Mouse (Mus musculus): ENCODE measurements around the gene Cd44.

Gene Cd44

DNA sequence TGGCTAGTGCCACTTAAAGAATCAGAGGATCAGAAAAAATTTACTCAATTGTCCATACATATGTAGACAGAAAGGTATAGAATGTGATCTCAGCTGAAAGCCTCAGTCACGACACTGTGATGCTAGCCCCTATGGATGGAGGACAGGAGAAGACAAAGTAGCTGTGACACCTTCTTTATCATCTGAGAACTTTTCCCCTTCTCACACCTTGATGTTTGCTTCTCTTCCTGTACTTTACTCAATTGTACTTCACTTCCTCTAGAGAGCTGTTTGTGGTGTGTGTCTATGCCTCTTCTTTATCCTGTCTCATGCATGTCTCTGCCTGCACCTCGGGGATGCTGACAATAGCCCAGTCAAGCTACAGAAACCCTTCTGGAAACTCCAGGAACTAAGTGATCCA is 11.5 kb upstream of the Cd44 start:
- no peak for DNase-seq

DNA sequence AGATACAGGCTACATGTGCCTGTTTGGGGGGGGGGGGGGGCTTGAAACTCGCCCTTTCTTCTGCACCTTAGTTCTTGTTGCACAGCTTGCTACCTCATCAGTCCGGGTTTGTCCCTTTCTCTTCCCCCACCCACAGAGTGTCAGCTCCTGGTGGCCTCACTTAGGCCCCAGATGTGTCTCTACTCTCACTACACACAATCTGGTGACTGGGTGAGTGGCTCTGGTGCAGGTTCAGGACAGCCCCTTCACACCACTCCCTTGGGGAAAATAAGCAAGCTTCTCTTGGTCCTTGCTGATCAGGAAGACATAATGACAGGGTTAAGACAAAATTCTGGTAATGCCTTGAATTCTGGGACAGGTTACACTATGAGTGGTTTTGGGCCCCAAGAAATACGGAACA is 11.0 kb upstream of the Cd44 start:
- DNase-seq = no peak

DNA sequence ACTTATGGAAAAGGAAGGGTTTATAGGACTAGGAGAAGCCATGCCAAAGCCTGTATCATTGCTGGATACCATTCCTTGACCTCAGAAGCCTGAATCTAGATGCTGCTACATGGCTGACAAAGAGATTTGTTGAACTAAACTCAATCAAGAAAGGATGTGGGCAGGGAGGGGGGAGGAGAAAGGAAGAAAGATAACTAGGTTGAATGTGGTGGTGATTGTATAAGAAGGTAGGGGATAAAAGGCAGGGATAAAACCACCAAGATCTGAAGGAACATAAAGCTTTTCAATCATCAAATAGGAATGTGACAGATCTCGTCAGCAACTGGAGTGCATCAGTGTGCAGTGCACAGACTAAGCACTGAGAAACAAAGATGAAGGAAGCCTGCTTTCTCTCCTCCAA is 7.9 kb upstream of the Cd44 start:
- DNase-seq = no peak

DNA sequence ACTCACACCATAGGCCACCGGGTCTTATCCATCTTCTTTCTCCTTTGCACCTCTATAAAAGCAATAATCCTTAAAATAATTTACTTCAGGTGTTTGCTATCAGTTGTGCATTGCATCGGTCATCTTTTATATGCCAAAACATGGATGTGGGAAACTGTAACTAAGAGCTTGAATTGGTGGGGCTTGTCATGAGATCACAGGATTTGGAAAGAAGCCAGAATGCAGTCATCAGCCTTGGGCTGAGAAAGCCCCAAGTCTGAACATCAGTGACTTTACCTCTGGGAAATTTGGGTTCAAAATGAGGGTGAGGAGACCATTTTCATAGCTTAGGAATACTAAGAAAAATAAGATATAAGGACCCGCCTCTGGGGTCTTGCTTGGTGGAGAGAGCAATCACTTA is 4.1 kb upstream of the Cd44 start:
- no peak for DNase-seq

DNA sequence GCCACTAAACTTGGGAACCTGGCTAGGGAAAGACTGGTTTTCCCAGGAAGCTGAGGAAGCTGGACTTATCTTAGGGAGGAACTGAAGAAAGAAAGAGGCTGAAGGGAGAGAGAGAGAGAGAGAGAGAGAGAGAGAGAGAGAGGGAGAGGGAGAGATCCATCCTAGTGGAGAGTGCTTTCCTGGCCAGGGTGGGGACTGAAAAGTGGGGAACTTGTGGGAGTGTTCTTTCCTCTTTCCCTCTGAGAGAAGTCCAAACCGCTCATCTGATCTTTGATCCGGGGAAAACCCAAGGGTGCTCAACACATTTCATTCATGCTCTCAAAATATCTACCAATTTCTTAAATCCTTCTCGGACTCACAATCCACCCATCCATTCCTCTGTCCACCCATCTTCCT is 361 bp upstream of the Cd44 start:
- DNase-seq = no peak

DNA sequence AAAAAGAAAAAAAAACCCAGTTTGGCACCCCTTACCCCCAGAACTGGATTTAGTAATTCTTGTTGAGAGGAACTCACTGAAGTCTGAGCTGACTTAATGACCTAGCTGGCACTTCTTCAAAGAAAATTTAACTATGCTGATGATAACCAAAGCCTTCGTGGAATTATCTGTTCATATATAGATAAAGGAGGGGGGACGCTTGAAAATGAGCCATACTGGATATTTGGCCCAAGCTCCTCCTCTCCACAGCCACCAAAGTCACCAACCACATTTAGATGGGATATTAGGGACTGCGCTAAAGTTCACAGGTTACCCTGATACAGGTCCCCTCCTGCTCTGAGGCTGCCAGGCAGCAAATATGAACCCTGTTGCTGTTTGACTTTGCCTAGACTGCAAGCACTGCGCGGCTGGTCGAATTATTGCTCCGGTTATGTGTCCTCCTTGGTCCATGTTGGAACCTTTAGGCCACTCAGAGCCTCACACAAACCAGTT is 1.2 kb downstream of the Cd44 start:
- DNase-seq = no peak

DNA sequence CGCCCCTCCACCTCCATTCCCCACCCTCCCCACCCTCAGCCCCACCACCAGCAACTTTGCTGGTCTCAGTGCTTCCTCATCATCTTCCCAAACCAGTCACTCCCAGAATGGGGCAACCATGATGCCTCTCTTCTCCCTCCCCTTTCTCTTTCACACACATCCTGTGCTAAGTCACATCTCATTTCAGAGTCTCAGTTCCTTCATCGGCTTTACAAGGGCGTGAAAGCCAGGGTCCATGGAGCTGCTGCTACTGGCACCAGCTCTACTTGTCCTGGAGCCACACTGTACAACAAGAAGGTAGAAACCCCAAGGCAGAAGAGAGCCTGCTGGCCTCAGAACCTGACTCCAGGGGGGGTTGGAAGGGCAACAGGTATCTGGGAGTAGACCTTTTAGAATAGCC is 2.2 kb downstream of the Cd44 start:
- no peak for DNase-seq

DNA sequence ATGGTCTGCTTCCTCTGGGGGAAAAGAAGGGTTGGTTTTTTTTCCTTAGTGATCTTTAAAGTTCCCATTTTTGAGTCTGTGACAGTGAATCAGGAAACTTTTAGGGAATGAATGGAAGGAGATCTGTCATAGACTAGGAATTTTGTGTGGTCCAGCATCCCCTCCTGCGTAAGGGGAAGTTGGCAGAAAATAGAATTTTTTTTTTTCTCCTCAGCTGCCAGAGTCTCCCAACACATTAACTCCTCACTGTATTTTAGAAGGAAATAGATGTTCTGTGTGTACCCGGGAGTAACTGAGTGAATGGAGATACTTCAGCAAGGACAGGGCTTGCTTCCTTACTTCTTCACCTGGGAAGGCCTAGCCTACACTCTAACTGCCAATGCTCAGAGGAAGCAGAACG is 2.9 kb downstream of the Cd44 start:
- DNase-seq = no peak

DNA sequence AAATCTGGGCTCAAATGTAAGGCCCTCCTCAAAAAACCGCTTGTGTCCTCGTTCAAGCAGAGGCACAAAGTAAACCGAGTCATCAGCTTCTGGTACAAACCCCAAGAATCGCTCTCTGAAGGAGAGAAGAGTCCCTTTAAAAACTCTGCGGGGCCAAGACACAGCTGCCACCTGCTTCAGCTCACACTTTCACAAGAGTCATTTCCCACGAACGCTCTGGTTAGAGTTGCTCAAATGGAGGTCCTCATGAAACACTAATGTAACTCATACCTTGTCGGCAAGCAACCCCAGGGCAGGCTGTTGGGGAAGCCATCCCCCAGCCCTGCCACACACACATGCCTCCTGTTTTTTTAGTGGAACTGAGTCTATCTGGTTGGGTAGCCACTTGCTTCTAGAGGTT is 5.3 kb downstream of the Cd44 start:
- no peak for DNase-seq

DNA sequence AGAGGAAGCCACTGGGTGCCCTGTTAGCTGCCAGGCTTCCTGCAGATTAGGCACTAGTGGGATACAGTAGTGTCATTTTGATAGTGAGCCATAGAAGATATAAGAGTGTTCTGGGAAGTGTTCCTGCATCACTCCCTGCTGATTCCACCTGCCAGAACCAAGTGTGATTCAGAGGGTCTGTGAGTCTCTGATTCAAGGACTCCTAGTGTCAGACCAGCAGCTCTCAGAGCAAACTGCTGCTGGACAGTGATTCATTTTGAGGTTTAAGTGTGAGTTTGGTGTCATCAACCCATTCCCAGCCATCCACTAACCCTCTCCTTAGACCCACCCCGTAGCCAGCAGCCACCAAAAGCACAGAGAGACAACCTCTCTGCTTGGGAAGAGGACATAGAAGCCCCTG is 6.3 kb downstream of the Cd44 start:
- no peak for DNase-seq

DNA sequence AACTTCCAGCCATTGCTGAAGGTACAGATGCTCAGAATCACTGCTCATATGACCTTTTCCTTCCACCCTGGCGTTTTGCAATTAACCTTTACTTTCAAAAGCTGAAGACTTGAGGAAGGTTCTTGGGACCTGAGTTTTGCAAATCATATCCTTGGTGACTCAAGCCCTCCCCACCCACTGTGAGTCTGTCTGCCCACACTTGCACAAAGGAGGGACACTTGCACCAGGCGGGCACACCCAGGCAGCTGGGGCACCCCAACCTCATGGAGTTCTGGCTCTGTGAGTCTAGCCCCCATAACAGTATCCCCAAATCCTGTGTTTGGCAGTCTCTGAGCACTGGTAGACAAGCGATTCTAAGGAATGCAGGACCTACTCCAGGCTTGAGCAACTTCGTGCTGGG is 6.7 kb downstream of the Cd44 start:
- no peak for DNase-seq

DNA sequence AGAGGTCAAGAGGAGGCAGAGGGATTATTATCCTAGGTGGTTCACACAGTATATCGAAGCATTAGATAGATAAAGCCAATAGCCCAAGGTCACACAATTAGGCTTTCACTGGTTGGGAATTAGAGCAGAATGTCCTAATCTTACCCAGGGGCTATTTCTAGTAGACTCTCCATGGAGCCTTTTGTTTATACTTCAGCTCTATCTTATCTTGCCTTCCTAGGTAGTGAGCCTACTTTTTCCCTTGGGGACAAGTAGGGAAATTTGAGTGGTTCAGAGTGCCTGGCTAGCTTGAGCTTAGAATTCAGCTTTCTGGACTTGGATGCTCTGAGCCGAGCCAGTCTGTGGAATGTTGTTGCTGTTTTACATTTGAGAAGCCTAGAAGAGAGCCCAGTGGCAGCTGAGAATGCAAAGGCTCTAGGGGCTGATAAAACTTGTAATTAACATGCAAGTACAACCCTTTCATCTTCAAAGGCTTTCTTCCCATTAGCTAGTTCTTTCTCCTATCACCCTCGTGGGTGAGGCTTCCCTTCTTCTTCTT is 12.7 kb downstream of the Cd44 start:
- no peak for DNase-seq

DNA sequence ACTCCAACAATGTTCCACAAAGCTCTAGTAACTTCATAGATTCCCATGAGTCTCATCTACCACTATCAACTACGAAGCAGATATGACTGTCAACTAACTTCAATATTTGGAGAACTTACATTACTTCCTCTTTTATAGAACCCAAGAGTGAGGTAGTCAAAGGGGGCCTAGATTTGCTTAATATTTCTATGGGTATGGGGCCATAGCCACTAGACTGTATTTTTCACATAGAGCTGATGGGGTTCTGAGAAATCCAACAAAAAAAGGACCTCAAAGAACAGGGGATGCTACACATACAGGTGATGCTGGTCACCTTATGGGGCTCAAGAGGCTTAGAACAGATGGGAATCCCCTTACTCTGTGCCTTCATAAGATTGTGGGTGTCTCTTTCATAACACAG is 14.3 kb downstream of the Cd44 start:
- no peak for DNase-seq

DNA sequence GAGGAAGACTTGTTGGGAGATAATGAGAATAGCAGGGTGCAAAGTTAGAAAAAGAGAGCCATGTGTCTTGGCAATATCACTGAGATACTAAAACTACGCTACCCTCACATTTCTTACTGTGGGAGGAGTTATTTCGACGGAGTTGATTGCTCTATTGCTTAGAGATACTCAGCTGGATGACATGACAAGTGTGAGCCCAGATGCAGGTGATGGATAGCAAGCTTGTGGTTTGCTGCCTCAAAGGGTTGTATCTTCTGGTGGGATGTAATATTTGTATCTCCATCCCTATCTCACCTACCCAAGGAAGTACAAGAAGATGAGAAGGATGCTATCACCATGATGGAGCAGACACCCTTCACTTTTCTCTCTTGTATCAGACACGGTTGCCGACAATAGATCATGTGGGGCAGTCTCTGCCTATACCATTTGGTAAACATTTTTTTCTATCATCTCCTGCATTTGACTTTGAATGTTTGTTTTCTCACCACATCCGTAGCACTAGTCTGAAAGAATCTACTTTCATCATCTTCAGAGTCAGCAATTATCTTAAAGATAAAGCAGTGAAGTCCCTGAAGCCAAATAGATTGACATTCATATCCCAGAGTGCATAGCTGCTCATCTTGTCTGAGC is 15.0 kb downstream of the Cd44 start:
- no peak for DNase-seq

DNA sequence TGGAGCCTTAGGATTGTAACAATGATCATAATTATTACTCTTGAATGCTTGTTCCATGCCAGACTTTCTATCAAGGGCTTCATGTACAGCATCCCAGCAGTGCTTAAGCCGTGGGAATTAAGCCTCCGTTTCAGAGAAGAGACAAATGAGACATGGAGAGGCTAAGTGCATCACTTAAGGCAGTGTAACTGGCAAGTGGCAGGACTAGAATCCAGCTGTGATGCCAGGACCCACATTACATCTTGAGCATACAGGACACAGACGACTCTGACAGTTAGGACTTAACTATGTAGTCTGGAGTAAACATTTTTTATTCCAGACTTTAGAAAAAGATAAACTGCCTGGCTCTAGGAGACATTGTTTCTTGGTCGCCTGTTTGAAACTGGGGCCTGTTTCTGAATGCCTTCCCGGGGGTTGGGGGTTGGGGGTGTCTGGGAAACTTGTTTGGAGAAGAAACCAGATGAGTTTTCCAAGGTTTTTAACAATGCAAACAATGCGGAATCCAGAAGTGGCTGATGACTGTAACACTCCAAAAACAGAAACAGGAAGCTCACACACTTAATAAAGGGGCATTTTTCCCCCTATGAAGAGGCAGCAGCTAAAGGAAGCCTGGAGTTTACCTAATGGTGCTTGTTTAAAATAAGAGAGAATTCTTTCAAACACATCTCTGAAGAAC is 18.7 kb downstream of the Cd44 start:
- DNase-seq = no peak

DNA sequence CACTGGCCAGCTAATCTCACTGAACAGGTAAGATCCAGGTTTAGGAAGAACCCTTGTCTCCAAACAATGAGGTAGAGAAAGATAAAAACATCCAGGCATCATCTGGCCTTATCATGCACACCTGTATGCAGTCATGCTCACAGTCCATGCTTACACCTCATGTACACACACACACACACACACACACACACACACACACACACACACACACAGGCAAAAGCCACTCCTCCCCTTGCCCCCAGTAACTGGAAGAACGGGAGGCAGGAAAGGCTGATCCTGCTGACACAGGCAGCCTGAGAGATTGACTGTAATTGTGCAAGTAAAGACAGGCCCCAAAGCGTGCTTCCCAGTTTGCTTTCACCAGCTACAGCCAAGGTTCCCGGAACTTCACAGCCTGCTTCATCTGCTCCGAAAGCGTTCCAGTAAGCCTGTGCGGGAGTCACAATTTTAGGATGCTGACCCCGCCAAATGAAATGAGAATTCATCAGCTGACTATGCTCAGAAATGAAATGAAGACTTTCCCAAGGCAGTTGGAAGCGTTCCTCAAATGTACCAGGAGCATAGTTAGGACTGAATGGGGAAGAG is 19.4 kb downstream of the Cd44 start:
- no peak for DNase-seq

DNA sequence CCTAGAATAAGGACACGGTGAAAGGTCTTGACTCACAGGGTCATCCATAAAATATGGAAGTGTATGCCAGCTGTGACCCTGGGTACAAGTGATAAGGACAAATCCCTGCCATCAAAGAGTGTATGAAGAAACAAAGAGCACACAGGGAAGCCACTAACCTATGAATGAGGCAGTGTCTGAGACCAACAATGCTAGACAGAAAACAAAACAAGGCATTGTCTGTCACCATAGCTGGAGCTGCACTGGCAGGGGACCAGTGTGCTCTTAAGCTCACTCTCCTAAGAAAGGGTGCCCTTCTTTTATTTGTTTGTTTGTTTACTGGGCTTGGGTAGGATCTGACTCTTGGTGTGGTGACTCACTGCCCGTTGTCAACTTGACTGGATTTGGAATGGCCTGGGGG is 23.0 kb downstream of the Cd44 start:
- DNase-seq = no peak

DNA sequence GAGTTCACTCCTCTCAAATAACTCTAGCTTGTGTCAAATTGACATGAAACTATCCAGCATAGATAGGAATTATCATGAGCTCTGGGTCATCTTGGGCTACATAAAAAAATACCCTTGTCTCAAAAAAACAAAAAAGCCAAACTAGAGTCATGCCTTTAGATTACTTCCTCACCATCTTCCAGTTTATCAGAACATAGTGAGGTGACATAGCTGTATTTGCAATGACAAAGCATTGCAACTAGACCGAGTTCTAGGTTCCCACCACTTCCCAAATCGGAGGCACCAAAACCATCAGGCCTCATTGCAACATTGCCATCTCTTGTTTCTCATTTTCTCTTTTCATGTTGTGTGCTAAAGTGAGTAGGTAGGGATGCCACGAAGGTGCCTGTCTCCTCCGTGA is 24.0 kb downstream of the Cd44 start:
- no peak for DNase-seq

DNA sequence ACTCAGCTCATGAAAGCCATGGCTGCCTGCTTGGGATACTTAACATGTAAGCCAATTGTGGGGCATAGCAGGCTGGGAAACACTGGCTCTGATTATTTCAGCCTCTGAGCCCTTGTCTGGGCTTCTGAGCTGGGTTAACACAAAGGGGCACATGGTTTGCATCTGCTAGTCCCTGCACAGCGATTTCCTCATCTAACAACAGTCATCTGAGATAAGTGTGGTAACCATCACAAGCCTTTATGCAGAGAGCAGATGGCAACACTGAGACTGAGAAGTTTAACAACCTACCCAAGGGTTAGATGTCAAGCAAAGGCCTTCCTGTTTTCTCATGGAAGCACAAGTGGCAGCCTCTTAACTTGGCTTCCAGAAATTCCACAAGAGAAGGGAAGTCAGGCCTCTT is 25.3 kb downstream of the Cd44 start:
- no peak for DNase-seq

DNA sequence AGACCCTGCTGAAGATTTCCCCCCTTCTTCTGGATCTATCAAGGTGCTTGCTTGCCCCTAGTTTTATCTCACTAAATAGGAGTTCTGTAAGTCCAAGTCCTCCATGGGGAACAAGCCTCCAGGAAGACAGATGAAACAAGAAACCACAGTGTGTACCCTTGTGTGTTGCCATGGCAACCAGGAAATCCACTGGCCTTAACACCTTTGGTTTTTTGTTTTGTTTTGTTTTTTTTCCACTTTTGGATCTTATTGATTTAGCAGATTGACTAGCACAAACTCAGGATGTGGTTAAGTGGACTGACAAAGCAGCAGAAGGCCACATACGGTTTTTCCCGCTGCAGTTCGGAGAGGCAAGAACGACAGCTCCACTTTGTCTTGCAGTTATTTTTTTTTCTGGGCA is 27.6 kb downstream of the Cd44 start:
- DNase-seq = no peak

DNA sequence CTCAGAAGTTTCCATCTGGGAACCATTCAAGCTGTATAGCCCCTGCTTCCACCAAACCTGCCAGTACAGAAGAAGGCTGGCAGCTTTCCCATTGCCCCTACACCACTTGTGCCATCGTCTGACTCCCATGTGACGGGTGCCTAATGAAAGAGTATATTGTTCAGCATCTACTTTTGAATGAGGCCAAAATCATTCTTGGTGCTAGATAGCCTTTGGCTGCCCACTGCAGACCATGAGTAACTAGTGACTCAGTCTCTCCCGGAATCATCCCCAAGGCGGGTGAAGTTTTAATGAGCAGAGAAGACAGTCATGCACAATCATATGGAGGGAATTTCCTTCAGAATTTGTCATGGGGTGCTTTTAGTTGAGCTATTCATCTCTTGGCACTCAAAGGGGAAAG is 28.3 kb downstream of the Cd44 start:
- no peak for DNase-seq

DNA sequence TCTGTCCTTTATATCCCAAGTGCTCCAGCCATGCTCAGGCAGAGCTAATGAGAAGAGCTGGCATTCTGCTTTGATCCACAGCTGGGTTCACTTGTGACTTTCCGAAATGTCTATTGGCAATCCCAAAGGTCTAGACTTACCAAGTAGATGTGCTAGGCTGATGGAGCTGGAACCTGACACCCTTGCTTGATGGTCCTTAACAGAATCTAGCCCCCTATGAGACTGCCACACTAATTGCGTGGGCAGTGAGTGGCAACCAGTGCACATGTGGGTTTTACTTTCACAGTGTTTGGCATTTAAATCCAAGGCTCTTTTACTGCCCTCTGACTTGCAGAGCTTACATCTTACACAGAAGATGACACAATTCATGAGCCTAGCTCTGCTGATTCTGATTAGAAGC is 29.0 kb downstream of the Cd44 start:
- DNase-seq = no peak

DNA sequence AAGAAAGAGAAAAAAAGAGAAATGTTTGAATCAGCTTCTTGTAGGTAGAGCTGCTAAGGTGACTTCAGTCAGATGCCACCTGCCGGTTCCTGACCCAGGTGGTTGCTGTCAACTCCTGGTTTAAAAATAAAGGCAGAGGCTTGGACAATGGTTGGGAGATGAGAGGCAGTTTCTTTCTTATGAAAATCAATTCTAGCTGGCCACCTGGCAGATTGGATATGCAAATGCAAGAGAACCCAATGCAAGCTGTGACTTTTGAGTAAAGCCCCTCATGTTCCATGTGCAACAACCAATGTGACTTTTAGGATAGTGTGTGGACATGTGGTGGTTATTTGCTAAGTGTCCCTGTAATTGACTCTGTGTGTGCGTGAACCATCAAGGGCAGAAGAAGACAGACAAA is 33.0 kb downstream of the Cd44 start:
- DNase-seq = no peak

DNA sequence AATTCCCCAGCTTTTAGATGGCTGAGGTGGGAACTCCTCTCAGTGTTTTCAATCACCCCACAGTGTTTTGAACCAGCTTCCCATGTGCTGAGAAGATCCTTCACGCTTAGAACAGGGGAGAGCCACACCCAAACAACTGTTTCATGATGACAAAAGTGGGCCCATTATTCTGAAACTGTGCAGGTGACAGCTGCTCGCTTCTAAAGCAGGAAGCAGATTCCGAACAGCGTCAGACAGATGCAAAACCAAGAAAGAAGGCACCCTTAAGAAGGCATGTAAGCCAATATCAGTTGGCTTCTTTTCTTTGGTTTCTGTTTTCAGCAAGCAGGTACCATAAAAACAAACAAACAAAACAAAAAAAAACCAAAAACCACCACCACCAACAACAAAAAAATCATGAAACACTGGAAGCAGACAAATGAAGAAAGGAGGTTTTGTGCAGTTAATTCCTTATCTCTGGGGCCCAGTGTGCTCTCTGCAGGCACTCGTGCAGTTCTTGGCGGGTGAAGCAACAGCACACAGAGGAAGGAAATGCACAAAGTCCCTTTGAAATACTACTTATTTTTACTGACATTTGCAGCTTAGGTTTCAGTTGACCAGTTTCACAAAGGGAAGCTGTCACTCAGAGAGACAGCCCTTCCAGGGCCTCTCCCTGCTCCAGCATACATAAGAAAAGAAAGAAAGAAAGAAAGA is 33.9 kb downstream of the Cd44 start:
- DNase-seq = no peak
